Mouse (Mus musculus): ENCODE measurements at regions not wholly inside any gene's neighbourhood (a gene's known extent, or its start where the extent isn't known, plus 50 kb on each side); places are given as distances from the start of the nearest gene placed in this dataset.

DNA sequence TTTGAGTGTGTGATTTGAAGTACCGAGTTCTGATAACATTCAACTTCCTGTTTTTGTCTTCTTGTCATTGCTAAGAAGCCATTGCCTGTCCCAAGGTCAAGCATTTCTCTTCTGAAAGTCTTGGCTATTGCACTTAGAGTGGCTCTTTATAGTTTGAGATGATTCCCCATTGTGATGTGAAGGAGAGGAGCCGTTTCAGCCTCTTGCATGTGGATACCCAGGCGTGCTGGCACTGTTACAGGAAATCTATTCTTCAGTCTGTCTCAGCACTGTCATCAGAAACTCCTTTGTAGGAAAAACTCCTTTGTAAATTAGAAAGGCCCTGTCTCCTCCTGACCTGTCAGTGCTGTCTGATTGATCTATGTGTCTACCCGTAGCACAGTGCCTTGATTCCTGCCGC lies 114.3 kb upstream of the Frmd6 start:
- in situ Hi-C loops (cut with MboI, MseI): loop anchor here (5.0 kb wide), 1 partner anchor 96 kb away; no protein-coding TSS in a partner anchor

DNA sequence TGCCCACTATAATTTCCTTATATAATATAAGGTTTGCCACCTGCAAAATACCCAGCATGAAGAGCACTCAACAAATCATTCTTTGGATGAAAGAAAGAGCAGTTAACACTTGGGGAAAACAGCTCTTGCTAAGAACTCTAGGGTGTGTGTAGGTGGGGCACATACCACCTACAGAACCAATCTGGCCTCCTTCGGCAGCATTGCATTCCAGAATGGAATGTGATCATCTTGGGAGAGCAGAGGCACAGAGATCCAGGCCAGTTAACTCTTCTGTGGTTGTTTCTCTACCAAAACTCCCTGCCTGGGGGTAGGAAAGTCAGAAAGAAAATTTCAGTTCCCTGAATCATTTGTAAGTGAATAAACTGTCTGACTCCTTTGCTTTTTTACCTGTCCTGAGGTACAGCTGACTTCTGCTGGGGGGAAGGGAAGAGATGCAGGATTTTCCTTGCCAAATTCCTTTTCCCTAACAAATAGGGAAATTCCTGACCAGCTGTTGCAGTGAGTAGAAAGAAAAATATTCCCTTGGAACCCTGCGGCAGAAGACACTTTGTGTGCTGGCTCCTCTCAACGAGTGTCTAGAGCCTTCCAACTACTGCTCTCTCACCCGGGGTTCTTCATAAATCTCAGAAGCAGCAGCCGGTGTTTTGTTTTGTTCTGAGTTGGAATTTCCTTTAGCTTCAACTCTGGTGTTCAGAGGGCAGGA lies 112.8 kb upstream of the Frmd6 start:
- in situ Hi-C loops (cut with MboI, MseI): loop anchor here (5.0 kb wide), 1 partner anchor 95 kb away; no protein-coding TSS in a partner anchor

GRCm38 (mm10) chr12:70713499-70714280 lies 111.6 kb upstream of the Frmd6 start:
- in situ Hi-C loops (cut with MboI, MseI): loop anchor here (5.0 kb wide), 1 partner anchor 94 kb away; no protein-coding TSS in a partner anchor

GRCm38 (mm10) chr12:70714281-70714679 lies 111.0 kb upstream of the Frmd6 start:
- in situ Hi-C loops (cut with MboI, MseI): loop anchor here (5.0 kb wide), 1 partner anchor 93 kb away; no protein-coding TSS in a partner anchor

DNA sequence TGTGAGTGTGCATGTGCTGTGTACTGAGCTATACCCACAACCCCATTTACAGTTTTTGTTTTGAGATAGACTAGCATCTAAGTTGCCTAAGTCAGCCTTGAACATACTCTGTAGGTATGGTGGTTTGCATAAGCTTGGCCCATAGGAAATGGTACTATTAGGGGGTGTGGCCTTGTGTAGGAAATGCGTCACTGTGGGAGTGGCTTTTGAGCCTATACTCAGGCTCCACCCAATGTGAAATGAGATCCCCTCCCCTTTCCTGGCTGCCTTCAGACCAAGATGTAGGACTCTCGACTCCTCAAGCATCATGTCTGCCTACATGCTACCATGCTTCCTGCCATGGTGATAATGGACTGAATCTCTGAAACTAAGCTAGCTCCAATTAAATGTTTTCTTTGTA lies 109.5 kb upstream of the Frmd6 start:
- in situ Hi-C loops (cut with MboI, MseI): no loop called here

GRCm38 (mm10) chr12:70718602-70719001 lies 106.7 kb upstream of the Frmd6 start:
- in situ Hi-C loops (cut with MboI, MseI): no loop called here

DNA sequence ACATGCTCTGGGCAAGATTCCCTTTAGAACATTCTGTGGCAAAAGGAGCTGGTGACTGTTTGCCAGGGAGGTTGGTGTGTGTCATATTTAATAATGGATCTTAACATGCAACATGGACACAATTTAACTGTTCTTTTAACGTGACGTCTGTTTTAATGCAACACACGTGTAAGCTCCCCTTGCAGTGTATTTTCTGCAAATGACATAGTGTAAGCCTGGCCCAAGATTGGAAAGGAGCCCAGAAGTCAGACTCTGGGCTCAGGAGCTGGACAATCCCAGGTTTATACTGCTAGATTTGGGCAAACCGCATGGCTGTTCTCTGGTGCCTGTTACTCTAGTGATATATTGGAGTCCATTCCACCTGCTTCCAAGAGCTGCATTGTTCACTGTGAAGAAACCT lies 106.1 kb upstream of the Frmd6 start:
- in situ Hi-C loops (cut with MboI, MseI): no loop called here

DNA sequence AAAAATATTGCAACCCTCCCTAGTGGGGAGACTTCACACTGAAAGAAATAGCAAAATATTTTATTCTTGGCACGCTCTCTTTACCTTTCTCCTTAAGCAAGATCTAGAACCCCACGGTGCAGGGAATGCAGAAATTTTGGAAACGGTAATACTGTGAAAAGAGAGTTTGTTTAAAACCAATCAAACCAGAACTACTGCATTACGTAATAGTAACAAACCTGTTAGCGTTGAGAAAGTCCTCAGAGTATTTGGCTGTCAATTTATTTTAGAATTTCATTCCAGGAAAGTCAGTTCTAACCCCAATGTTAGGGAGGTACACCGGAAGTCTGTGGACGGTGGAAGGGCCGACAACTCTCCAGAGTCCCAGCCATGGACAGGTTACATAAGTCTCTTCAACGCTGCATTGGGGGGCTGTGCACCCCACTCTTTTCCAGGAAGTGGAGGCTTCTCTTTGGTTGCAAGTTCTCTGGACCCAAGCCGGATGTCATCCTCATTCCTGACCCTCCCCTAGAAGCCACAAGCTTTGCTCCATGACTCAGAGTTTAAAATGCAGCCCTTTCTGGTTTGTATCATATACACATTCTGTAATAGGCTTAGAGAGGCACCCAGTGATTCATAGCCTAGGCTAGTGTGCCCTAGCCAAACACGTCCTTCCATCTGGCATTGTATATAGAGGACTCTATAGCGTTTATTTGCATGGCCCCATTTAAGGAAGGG lies 105.0 kb upstream of the Frmd6 start:
- in situ Hi-C loops (cut with MboI, MseI): no loop called here

DNA sequence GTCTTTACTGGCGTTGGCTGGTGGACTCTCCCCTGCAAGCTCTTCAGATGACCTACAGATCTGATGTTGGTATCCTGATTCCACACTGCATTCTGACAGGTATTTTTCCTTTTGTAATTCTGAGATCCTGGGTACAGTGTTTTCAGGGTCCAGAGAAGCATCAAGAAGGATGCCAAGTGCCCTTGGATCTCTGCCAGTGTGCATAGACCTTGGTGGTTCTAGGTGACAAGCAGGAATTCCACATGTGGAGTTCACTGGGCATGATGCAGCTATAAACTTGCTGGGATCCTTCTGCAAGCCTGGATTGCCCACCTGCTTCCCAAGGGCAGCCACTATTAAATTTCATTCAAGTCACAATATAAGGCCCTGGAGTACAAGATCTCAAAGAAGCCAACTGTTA lies 100.0 kb upstream of the Frmd6 start:
- in situ Hi-C loops (cut with MboI, MseI): no loop called here

DNA sequence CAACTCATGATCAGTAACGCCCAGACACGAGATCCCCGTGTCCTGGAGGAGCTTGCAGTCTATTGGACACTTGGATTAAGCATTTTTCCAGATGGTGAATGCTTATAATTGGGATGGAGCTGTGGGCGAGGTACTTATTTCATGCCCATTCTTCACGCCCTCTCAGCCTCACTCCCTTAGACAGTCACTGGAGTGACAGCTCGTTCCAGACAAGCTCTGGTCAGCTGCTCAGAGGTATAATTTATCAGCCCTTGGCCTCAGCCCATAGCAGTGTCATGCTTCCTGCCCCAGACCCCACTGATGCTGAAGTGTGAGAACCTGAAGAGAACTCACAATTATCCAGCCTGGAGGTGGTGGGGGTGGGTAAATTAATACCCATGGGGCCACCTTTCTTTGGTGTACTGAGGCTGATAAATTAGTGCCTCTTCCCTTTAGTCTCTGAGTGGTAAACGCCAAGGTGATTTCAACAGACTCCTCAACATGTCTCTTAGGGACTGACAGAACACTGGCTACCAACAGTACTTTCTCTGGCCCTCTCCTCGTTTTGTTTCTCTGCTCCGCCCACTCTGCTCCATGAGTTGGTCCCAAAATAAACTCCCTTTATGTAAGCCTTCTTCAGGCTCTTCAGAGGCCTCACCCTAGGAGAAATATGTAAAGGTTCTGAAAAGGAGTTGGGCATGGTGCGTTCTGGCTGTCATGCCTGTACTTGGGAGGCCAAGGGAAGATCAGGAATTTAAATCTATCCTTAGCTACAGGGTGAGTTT lies 97.6 kb upstream of the Frmd6 start:
- in situ Hi-C loops (cut with MboI, MseI): no loop called here

- in situ Hi-C loops (cut with MboI, MseI): no loop called here
Observed at GRCm38 (mm10) chr12:70728407-70728806, 96.9 kb upstream of the Frmd6 start.

- in situ Hi-C loops (cut with MboI, MseI): loop anchor here (5.0 kb wide), 1 partner anchor 78 kb away; no protein-coding TSS in a partner anchor
Observed at GRCm38 (mm10) chr12:70729961-70730360, 95.4 kb upstream of the Frmd6 start.

GRCm38 (mm10) chr12:70731498-70731897 lies 93.8 kb upstream of the Frmd6 start:
- in situ Hi-C loops (cut with MboI, MseI): loop anchor here (5.0 kb wide), 1 partner anchor 79 kb away; no protein-coding TSS in a partner anchor

DNA sequence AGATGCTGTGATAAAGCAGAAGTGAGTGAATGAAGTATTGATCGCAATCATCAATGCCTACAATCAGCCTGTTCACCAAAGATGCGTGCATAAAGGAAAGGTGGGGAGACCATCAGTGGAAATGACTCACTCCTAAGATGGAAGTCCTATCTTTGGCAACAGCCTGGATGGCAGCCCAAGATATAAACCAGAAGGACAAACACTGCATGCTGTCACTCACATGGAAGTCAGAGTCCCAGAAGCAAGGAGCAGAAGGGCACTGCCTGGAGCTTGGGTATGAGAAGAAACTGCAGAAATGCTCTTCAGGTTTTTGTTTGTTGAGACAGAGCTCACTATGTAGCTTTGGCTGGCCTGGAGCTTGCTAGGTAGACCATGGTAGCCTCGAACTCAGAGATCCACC lies 92.7 kb upstream of the Frmd6 start:
- in situ Hi-C loops (cut with MboI, MseI): loop anchor here (5.0 kb wide), 1 partner anchor 80 kb away; no protein-coding TSS in a partner anchor

GRCm38 (mm10) chr12:70738554-70738953 lies 86.8 kb upstream of the Frmd6 start:
- in situ Hi-C loops (cut with MboI, MseI): no loop called here

GRCm38 (mm10) chr12:70739316-70739715 lies 86.0 kb upstream of the Frmd6 start:
- in situ Hi-C loops (cut with MboI, MseI): no loop called here

- in situ Hi-C loops (cut with MboI, MseI): no loop called here
Observed at GRCm38 (mm10) chr12:70739766-70740165, 85.5 kb upstream of the Frmd6 start.

- in situ Hi-C loops (cut with MboI, MseI): no loop called here
Observed at GRCm38 (mm10) chr12:70742836-70743235, 82.5 kb upstream of the Frmd6 start.

GRCm38 (mm10) chr12:70745681-70746080 lies 79.6 kb upstream of the Frmd6 start:
- in situ Hi-C loops (cut with MboI, MseI): no loop called here

- in situ Hi-C loops (cut with MboI, MseI): no loop called here
Observed at GRCm38 (mm10) chr12:70749651-70750050, 75.7 kb upstream of the Frmd6 start.
